Mouse (Mus musculus): Measurements from ENCODE around the gene Mecom.

The Mecom gene

GRCm38 (mm10) chr3:30150071-30150470 is 397.7 kb downstream of the Mecom start:
- DNase-seq (ENCODE audit: low read depth, low spot score), result no peak

DNA sequence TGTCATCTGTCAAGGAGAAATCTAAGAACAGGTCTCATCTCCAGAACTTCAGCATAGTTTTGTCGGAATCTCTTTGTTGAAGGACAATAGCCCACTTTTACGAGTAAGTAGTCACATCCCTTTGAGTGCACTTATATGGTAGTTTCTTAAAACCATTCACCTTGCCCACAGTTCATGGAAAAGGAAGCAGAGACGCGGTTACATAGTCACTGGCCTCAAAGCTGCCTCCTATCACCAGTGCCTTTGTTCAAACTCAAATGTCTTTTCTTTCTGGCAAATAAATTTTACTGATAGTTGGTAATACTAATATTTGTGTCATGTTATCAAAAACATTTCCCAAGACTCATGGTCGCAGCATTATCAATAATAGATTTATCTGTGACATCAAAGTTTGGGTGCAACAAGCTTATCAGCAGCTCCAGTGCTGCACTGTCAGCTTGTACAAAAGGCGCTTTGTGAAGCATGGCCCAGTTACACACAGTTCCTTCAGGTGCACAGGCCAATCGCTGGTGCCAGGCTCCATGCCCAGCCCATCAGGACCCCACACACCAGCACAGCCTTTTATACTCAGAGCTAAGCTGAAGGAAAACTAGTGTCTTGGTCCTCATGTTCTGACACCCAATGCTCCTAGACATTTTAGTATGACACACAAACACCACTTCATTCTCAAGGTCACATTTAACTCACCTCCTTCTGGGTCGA is 399.3 kb downstream of the Mecom start:
- DNase-seq (ENCODE audit: low read depth, low spot score), result no peak

GRCm38 (mm10) chr3:30145051-30145450 is 402.8 kb downstream of the Mecom start:
- DNase-seq (ENCODE audit: low read depth, low spot score), result no peak

- DNase-seq (ENCODE audit: low read depth, low spot score), result no peak
Measured at GRCm38 (mm10) chr3:30143961-30144411, 403.8 kb downstream of the Mecom start.

GRCm38 (mm10) chr3:30143440-30143839 is 404.4 kb downstream of the Mecom start:
- DNase-seq (ENCODE audit: low read depth, low spot score), result no peak

GRCm38 (mm10) chr3:30140349-30140748 is 407.5 kb downstream of the Mecom start:
- no peak for DNase-seq (ENCODE audit: low read depth, low spot score)

- no peak for DNase-seq (ENCODE audit: low read depth, low spot score)
Measured at GRCm38 (mm10) chr3:30139678-30140077, 408.1 kb downstream of the Mecom start.

- DNase-seq (ENCODE audit: low read depth, low spot score), result no peak
Measured at GRCm38 (mm10) chr3:30138588-30138987, 409.2 kb downstream of the Mecom start.

GRCm38 (mm10) chr3:30135857-30136256 is 412.0 kb downstream of the Mecom start:
- no peak for DNase-seq (ENCODE audit: low read depth, low spot score)

DNA sequence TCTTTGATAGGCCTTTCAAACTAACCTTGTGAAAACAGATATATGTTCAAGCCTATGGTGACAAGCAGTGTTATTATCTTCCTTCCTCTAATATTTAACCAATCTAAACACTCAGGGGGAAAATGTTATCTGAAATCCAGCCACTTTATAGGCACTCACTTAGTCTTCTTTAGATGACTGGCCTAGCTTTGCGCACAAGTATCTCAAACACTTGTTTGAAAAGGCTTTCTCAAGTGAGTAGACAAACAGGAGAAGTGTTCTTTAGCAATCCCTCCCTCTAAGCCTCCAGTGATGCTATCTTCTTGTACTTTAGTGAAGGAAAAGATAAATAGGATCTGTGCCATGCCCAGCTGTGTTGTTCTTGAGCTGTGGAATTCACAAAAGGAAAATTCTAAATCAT is 412.7 kb downstream of the Mecom start:
- DNase-seq (ENCODE audit: low read depth, low spot score), result no peak

DNA sequence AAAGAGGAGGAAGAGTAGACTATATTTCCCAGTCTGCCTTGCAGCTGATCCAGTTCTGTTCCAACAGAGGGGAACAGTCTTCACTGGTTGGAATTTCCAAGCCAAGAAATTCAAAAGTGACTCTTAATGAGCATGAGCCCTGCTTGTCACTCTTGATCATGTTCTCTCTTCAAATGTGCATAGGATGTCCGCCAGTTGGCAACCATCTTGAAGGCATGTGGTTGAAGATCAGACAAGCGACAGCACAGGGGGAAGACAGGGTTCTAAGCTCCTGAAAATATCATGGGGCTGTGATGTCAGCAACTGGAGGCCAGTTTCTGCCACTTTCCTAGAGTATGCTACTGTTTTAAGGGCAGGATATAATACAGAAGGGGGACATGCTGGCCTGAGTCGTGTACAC is 414.8 kb downstream of the Mecom start:
- DNase-seq (ENCODE audit: low read depth, low spot score), result no peak

DNA sequence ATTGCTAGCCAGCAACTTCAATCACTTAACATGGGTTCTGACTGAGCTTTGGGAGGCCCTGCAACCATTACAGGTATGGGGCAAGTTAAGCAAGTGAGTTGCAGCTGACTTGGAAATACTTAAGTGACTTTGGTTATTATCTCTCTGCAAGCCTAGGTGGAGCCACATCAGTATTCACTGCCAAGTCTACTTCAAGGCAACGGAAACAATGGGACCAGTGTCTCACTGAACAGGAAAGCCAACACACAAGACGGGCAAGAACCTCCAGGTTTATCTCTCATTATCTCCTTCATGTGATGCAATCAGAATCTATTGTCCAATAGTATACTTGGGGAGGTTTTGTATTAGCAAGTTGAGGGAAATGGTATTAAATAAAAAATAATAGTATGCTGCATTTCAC is 415.4 kb downstream of the Mecom start:
- DNase-seq (ENCODE audit: low read depth, low spot score), result no peak

GRCm38 (mm10) chr3:30130495-30130894 is 417.3 kb downstream of the Mecom start:
- DNase-seq (ENCODE audit: low read depth, low spot score), result no peak

GRCm38 (mm10) chr3:30122618-30123017 is 425.2 kb downstream of the Mecom start:
- no peak for DNase-seq (ENCODE audit: low read depth, low spot score)

GRCm38 (mm10) chr3:30120790-30121512 is 426.9 kb downstream of the Mecom start:
- DNase-seq (ENCODE audit: low read depth, low spot score), result peak; percentile 79

GRCm38 (mm10) chr3:30118594-30119297 is 429.1 kb downstream of the Mecom start:
- peak; percentile 42 for DNase-seq (ENCODE audit: low read depth, low spot score)

DNA sequence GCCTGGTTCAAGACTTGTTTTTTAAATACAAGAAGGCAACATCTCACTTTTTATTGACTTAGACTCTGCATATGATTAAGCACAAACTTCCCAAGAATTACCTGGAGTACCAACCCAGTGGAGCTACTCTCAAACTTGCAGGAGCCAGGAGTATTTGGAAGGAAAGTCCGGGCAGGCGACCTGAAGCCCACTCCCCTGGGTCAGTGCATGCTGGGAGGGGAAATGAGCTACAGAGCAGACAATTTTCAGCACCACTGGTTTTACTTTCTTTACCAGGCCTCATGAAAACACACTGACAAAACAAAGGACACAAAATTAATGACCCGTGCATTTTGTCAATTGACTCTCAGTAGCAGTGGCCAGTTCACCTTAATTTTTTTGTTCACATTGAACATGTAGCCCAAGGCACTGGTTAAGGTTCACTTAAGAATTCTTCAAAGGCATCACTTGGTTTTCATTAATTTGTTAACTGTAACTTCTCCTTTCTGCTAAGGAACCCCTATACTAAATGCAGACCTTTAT is 434.5 kb downstream of the Mecom start:
- no peak for DNase-seq (ENCODE audit: low read depth, low spot score)

DNA sequence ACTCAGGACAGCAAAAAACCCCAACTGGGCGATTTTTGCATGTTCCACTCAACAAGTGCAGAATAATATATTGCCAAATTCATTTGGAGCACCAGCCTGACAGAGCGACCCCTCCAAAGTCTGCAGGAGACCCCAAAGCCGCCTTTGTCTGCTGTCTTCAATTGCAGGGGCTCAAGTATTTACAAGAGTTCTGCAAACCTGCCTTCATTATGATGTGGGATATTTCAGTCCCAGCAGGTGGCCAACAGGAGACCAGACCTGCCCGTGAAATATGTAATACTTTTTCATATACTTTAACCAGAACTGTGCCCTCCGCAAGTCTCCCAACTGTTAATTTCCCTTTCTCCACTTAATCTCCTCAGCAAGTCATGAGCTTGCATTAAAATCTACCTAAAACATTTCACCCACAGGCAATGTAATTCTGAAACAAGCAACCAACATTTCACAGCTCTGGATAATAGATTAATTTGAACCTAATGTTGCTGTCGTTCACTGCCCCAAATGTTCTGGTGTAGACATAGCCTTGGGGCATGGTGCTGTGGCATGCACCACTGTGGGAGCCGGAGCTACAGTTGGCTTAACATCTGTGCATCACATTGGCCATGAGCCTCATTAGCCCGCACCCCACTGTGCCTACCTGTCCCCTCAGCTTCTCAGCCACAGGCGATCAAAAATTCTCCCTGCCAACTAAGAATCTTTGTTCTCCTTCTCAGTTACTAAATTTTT is 439.7 kb downstream of the Mecom start:
- no peak for DNase-seq (ENCODE audit: low read depth, low spot score)

DNA sequence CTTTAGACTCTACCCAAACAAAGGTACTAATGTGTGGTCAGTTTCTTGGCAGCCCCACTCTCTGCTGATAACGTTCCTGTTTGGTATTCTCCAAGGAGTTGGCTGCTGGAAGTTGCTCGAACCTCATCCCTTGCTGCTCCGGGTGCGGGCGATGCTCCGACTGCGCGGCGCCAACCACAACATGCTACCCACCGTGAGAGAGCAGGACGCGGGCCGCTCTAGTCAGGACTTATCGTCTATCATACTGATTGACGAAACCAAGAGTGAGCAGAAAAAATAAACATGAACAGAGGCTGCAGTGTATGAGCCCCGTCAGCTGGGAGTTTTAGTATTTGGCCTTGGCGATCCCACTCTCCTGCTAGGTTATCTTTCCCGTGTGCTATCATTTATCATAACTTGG is 441.3 kb downstream of the Mecom start:
- peak; percentile 65 for DNase-seq (ENCODE audit: low read depth, low spot score)

DNA sequence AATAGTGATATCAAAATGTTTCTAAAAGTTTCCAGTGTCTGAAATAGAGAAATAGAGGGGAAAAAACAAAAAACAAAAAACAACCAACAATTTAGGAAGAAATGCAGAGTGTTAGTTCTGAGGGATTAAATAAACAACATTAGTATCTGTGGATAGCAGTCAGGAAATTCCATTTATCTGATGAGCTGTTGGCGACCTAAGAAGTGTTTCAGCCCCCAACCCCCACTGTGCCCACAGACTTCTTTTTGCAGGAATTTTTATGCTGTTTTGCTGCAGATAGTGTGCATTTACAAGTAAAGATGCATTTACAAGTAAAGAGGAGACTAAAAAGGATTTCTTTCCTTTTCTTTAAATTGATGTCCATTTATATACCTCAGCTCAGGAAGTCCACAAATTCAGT is 441.9 kb downstream of the Mecom start:
- peak; percentile 80 for DNase-seq (ENCODE audit: low read depth, low spot score)

- DNase-seq (ENCODE audit: low read depth, low spot score), result peak; percentile 99
Measured at GRCm38 (mm10) chr3:30105194-30105823, 442.5 kb downstream of the Mecom start.

Measured in 3T3-L1 (cell line).